Mouse (Mus musculus) Patski (cell line): ENCODE data around the gene Dolk. TPM values are rescaled to one million over a fixed set of nuclear protein-coding genes. Genes with fewer than 3 reads are reported as not detected.

Experiments used
- ATAC-seq: fragments of 100-300 bp; one replicate; pipeline ENCODE4 v1.8.0; 2021
- CTCF ChIA-PET: fragments of 350-600 bp; sonication (Branson Sonifier 250); formaldehyde crosslinking; loops from one replicate; lab custom pipeline; 2022; ENCODE audit warnings: inconsistent platforms; lab: Charles Lee
- POLR2A ChIA-PET: fragments of 350-600 bp; sonication (Branson Sonifier 250); formaldehyde crosslinking; loops from one replicate; lab custom pipeline; 2022; ENCODE audit warnings: antibody characterized with exemption, inconsistent platforms; lab: Charles Lee
- DNase-seq: peaks from one replicate; pipeline ENCODE4 v3.0.0-alpha.2; 2011; ENCODE audit warnings: low read depth, low spot score
- H3K27me3 ChIP-seq: fragments of 371-371 bp; one replicate; pipeline ENCODE4 v1.5.1; 2021
- CTCF ChIP-seq: fragments of 100-300 bp; IDR thresholded peaks from one replicate; pipeline ENCODE4 v1.5.1; 2021
- in situ Hi-C: fragments of 300-500 bp; cut with MboI; formaldehyde crosslinking; loops from 3 replicates; pipeline ENCODE4 v1.11.1; 2018; ENCODE audit warnings: low pct_unique_long_range_greater_than_20kb, mixed read lengths
- polyA plus RNA-seq: library from polyadenylated mRNA; unstranded; gene quantifications from one replicate; pipeline ENCODE4 v1.2.3, GENCODE M21; 2021

Gene Dolk
- polyA plus RNA-seq = 24.0 TPM

GRCm38 (mm10) chr2:30286192-30287026, at the start of gene Dolk, which contains the start of gene Nup188:
Gene Dolk, minus strand, starts transcription at chr2:30286334.
Gene Nup188, plus strand, starts transcription at chr2:30286397.
- H3K27me3 ChIP-seq = no peaks in the 10 kb centered on the region
- ATAC-seq (peak; percentile 72), DNase-seq (peak; percentile 53)
- in situ Hi-C loops = no loop called here
- no peak for TF ChIP-seq CTCF
- ChIA-PET POLR2A (interaction anchor here (1.0 kb wide), 1 partner anchor 20 kb away, joined by 3 read pairs; the partner anchor contains the start of gene Phyhd1), CTCF (no interaction called here)

DNA sequence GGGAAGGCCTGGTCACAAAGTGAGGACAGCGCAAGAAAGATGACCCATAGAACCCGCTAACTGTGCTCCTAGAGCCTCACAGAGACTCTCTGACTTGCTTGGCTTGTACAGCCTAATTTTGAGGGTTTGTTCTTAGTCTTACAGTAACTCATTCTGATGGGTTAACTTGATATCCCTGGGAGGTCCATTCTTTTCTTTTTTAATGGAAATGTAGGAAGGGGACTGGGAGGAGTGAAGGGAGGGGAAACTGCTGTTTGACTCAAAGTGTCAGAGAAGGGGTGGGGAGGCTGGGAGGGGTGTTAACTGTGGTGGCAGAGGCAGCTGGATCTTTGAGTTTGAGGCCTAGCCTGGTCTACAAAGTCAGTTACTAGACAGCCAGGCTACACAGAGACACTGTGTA, 49.2 kb upstream of the Dolk start:
- DNase-seq = no peak
- TF ChIP-seq CTCF = no peak
- in situ Hi-C loops = no loop called here

GRCm38 (mm10) chr2:30328791-30329190, 42.7 kb upstream of the Dolk start:
- POLR2A ChIA-PET = no interaction called here
- DNase-seq = no peak
- CTCF ChIA-PET = interaction anchor here (1.0 to 1.5 kb wide), 2 partner anchors 12 to 15 kb away, joined by 3 read pairs; no protein-coding TSS in a partner anchor
- no peak for ATAC-seq
- TF ChIP-seq CTCF = no peak
- H3K27me3 ChIP-seq = no peaks in the 10 kb centered on the region
- in situ Hi-C loops = no loop called here

More for the DNA sequence above, 49.2 kb upstream of the Dolk start:
- no peaks in the 10 kb centered on the region for H3K27me3 ChIP-seq
- ChIA-PET POLR2A (no interaction called here), CTCF (interaction anchor here (1.7 kb wide), 1 partner anchor 9 kb away, joined by 4 read pairs; no protein-coding TSS in a partner anchor)
- no peak for ATAC-seq

DNA sequence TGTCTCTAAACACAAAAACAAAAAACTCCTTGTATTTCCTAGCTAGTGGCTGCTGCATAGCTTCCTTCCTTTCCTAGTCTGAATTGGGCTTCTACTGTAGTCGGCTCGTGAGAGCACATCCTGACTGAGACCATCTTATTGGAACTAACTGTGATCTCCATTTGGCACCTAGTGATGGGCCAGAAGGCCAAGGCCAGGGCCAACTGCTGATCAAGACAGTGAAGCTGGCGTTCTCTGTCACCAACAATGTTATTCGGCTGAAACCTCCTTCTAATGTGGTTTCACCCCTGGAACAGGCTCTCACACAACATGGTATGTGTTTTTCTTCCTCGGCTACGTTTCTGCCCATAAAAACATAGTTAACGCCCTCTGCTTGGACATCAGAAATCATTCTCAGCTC, 41.1 kb upstream of the Dolk start:
- ATAC-seq (no peak), DNase-seq (no peak)
- ChIA-PET CTCF (interaction anchor here (0.6 to 1.5 kb wide), 4 partner anchors 9 to 19 kb away, joined by 3 to 4 read pairs (median 4); no protein-coding TSS in a partner anchor), POLR2A (no interaction called here)
- no peaks in the 10 kb centered on the region for H3K27me3 ChIP-seq
- no peak for TF ChIP-seq CTCF
- in situ Hi-C loops = no loop called here

- no peak for ATAC-seq
- POLR2A ChIA-PET = no interaction called here
- in situ Hi-C loops = no loop called here
Observed at GRCm38 (mm10) chr2:30325296-30325695, 39.2 kb upstream of the Dolk start.

GRCm38 (mm10) chr2:30323111-30323510, 37.0 kb upstream of the Dolk start:
- no peak for TF ChIP-seq CTCF
- peak; percentile 67 for ATAC-seq
- ChIA-PET CTCF (interaction anchor here (1.0 kb wide), 1 partner anchor 16 kb away, joined by 3 read pairs; no protein-coding TSS in a partner anchor), POLR2A (no interaction called here)
- H3K27me3 ChIP-seq = no peaks in the 10 kb centered on the region
- in situ Hi-C loops = no loop called here
- peak; percentile 43 for DNase-seq

More at GRCm38 (mm10) chr2:30325296-30325695, 39.2 kb upstream of the Dolk start:
- H3K27me3 ChIP-seq = no peaks in the 10 kb centered on the region
- no peak for TF ChIP-seq CTCF
- CTCF ChIA-PET = no interaction called here
- no peak for DNase-seq

DNA sequence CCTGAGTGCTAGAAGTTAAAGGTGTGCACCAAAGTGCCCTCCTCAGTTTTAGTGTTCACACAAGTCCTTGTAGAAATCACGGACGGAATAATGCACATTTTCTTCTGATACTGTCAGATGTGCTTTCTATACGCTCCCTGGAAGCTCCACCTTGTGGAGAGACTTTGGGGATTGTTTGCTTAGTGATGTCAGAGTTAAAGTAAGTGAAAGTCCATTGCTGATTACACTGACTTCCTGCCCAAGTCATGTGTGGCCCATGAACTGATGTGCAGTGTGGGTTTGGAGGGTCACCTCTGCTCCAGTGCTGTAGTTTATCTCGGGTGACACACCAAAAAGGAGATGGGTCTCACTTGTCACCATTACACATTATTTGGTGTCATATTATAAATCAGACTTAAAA, 33.1 kb upstream of the Dolk start:
- ATAC-seq (no peak), DNase-seq (no peak)
- ChIA-PET CTCF (no interaction called here), POLR2A (no interaction called here)
- no peak for TF ChIP-seq CTCF
- in situ Hi-C loops = no loop called here
- no peaks in the 10 kb centered on the region for H3K27me3 ChIP-seq

DNA sequence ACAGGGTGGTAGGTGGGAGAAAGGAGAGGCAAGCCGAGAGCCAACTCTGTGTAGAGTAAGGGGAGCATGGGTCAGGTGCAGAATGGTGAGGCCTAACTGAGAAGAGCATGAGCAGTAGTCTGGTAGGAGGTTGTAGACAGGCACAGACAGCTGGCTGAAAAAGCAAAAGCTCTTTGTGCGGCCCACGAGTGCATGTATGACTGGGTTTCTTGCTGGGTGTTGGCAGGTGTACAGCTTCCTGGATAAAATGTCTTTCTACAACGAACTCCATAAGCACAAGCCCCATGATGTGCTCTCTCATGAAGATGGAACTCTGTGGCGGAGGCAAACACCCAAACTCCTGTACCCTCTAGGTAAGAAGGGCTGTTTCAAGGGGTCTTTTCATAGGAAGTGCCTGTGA, 30.8 kb upstream of the Dolk start:
- ATAC-seq (no peak), DNase-seq (no peak)
- in situ Hi-C loops = no loop called here
- no peak for TF ChIP-seq CTCF
- CTCF ChIA-PET = no interaction called here
- POLR2A ChIA-PET = no interaction called here
- no peaks in the 10 kb centered on the region for H3K27me3 ChIP-seq

DNA sequence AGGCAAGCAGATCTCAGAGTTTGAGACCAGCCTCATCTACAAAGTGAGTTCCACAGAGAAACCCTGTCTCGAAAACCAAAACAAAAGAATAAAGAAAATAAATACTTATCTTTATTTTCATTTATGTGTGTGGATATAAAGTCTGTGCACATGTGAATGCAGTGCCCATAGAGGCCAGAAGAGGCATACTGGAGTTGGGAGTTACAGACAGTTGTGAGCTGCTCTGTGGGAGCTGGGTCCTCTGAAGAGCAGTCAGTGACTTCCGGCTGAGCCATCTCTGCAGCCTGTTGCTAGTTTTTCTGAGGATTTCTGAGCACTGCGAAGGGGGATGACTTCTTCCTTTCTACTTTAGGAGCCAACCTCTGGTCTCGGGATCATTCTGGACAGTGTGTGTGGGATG, 30.0 kb upstream of the Dolk start:
- ATAC-seq (no peak), DNase-seq (no peak)
- POLR2A ChIA-PET = no interaction called here
- TF ChIP-seq CTCF = no peak
- H3K27me3 ChIP-seq = no peaks in the 10 kb centered on the region
- CTCF ChIA-PET = interaction anchor here (1.4 kb wide), 1 partner anchor 11 kb away, joined by 4 read pairs; no protein-coding TSS in a partner anchor
- in situ Hi-C loops = no loop called here

- no peaks in the 10 kb centered on the region for H3K27me3 ChIP-seq
- in situ Hi-C loops = no loop called here
- no peak for DNase-seq
- TF ChIP-seq CTCF = no peak
- ChIA-PET CTCF (interaction anchor here (0.7 kb wide), 1 partner anchor 15 kb away, joined by 4 read pairs; no protein-coding TSS in a partner anchor), POLR2A (no interaction called here)
- no peak for ATAC-seq
Observed at GRCm38 (mm10) chr2:30311481-30311880, 25.3 kb upstream of the Dolk start.

- TF ChIP-seq CTCF = no peak
- no peak for ATAC-seq
- in situ Hi-C loops = no loop called here
Observed at GRCm38 (mm10) chr2:30309351-30309750, 23.2 kb upstream of the Dolk start.

More at GRCm38 (mm10) chr2:30309351-30309750, 23.2 kb upstream of the Dolk start:
- H3K27me3 ChIP-seq = no peaks in the 10 kb centered on the region
- ChIA-PET POLR2A (no interaction called here), CTCF (interaction anchor here (1.8 kb wide), 1 partner anchor 18 kb away, joined by 4 read pairs; no protein-coding TSS in a partner anchor)
- DNase-seq = no peak
